Mouse (Mus musculus): ENCODE data around the gene Gtsf1.

GRCm38 (mm10) chr15:103359869-103360602, 70.2 kb downstream of the Gtsf1 start:
- no peak for TF ChIP-seq POLR2A (IDR thresholded peaks at IDR 0.05; ENCODE audit: borderline replicate concordance, insufficient read depth, low read length)
- no peak for TF ChIP-seq CTCF (IDR thresholded peaks at IDR 0.05; ENCODE audit: borderline replicate concordance, insufficient read depth, low read depth, low read length)
